Mouse (Mus musculus): ENCODE data around the gene Ly6g6e. TPM values are rescaled to one million over a fixed set of nuclear protein-coding genes. Genes with fewer than 3 reads are reported as not detected.

The Ly6g6e gene
- polyA plus RNA-seq (2015; fragmentation: Nextera tagmentation; extraction: Ambion mirVana) = 2.2 TPM in 2 replicates

DNA sequence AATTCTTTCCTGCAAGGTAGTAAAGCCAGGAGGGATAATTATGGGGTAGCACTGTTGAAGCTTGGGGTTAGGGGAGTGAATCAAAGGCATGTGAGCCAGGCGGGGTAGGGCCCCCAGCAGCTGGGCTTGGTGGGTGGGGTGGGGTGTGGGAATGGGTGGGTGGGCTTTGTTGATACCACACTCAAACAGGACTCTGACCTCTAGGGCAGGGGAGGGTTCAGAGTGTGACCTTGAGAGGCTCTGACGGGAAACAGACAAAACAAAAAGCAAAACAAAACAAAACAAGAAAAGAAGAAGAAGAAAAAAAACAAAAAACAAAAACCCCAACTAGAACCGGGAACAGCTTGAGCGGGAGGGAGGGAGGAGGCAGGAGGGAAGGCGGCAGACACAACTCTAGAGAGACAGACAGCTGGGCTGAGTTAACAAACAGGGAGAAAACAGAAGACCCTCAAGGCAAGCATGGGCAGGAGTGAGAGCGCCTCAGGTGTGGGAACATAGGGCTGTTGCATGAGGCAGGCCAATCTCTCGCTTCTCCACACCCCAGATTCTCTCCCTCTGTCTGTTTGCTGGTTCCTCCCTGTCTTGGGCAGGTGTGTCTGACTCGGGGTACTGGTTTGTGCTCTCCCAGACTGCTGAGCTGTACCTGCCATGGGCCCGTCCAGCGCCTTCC is at the start of gene Ly6g6e:
TSS of gene Ly6g6e (plus strand) at position 396 of the 670 bp plus-strand sequence.
- ATAC-seq = no peak
- TF ChIP-seq CTCF (IDR thresholded peaks at IDR 0.05; ENCODE audit: low read depth) = no peak
- H3K27me3 ChIP-seq (replicated peaks; ENCODE audit: control insufficient read depth, insufficient read depth, low read length) = no peaks in the 10 kb centered on the region
- no peaks in the 10 kb centered on the region for H3K9me3 ChIP-seq (ENCODE audit: control insufficient read depth)
- H3K4me1 ChIP-seq (replicated peaks; ENCODE audit: control insufficient read depth, insufficient read depth, low read length) = peaks cover 11% of the 10 kb centered on the region; the same call in 1 of the 2 replicates
- peak within 1 kb of the TSS; percentile 23 for H3K4me3 ChIP-seq (ENCODE audit: low read depth, low read length)
- H3K9ac ChIP-seq (ENCODE audit: low read depth, low read length) = peak within 1 kb of the TSS; percentile 44
- H3K36me3 ChIP-seq (ENCODE audit: control insufficient read depth, insufficient read depth) = no peaks in the 10 kb centered on the region
- peak within 1 kb of the TSS; percentile 61 for H3K4me2 ChIP-seq (replicated peaks; ENCODE audit: low read depth)
- WGBS = 21% methylated on average over 9 of the region's 10 CpGs
- peak within 1 kb of the TSS; percentile 22; the same call in 1 of the 2 replicates for H3K27ac ChIP-seq (ENCODE audit: low read depth, low read length)

DNA sequence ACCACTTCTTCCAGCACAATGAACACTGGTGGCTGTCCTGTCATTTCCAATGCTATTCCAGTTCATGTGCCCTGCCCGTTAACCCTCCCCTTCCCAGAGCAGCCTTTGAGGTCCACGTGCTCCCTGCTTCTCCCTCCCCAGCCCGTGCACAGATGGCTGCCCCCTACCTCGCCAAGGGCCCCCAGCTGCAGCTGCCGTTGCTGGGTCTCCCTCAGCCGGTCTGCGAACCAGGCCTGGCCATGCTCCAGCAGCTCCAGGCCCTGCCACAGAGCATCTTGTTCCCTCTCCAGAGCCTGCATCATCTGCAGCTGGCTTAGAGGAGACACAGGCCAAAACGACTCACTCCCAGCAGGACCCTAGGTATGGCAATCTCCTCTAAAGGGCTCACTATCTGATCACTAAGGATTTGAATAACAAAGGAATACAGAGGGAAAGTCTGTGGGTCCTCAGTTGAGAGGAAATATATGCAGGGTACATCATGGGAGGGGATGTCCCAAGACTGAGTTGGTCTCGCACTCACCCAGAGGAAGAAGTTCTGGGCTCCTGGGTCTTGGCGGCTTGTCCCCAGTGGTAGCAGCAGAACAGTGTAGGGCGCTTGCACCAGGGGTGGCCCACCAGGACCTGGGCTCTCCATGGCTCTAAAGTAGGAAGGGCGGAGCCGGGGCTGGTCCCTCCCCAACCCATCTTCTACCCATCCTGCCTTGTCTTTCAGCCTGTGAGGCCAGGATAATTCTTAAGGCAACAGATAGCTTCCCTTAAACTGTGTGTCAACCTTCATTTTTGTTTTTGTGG is 49.2 kb upstream of the Ly6g6e start, which contains the start of gene Sapcd1:
TSS of gene Sapcd1 (minus strand) at position 740 of the 792 bp plus-strand sequence.
- no peaks in the 10 kb centered on the region for H3K9me3 ChIP-seq (ENCODE audit: control insufficient read depth)
- H3K27ac ChIP-seq (ENCODE audit: low read depth, low read length) = no peak within 1 kb of the TSS
- H3K9ac ChIP-seq (ENCODE audit: low read depth, low read length) = no peak within 1 kb of the TSS; the same call in 1 of the 2 replicates
- WGBS = 53% methylated on average over 13 of the region's 13 CpGs
- H3K4me3 ChIP-seq (ENCODE audit: low read depth, low read length) = no peak within 1 kb of the TSS
- no peak for TF ChIP-seq CTCF (IDR thresholded peaks at IDR 0.05; ENCODE audit: low read depth)
- ATAC-seq = no peak
- H3K36me3 ChIP-seq (ENCODE audit: control insufficient read depth, insufficient read depth) = no peaks in the 10 kb centered on the region
- H3K4me1 ChIP-seq (replicated peaks; ENCODE audit: control insufficient read depth, insufficient read depth, low read length) = no peaks in the 10 kb centered on the region; the same call in 1 of the 2 replicates
- no peaks in the 10 kb centered on the region for H3K27me3 ChIP-seq (replicated peaks; ENCODE audit: control insufficient read depth, insufficient read depth, low read length)
- H3K4me2 ChIP-seq (replicated peaks; ENCODE audit: low read depth) = no peak within 1 kb of the TSS

DNA sequence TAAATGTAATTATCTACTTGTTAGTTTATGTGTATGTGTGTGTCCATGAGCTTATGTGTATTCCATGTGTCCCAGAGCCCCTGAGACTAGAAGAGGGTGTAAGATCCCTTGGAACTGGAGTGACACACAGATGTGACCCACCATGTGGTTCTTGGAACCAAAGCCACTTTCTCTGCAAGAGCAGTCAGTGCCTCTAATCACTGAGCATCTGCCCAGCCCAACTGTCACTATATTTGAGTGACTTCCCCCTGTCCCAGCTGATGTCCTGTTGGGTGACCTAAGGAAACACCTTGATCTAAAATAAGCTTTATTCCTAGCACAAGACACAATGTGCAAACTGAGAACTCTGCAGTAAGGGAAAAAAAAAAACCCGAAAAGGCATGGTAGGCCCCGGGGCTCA is 48.4 kb upstream of the Ly6g6e start:
- Histone ChIP-seq H3K27me3 (replicated peaks; ENCODE audit: control insufficient read depth, insufficient read depth, low read length) (no peaks in the 10 kb centered on the region), H3K9ac (ENCODE audit: low read depth, low read length) (no peak overlapping the region), H3K4me1 (replicated peaks; ENCODE audit: control insufficient read depth, insufficient read depth, low read length) (no peaks in the 10 kb centered on the region; the same call in 1 of the 2 replicates), H3K4me2 (replicated peaks; ENCODE audit: low read depth) (no peak overlapping the region), H3K27ac (ENCODE audit: low read depth, low read length) (no peak overlapping the region), H3K9me3 (ENCODE audit: control insufficient read depth) (no peaks in the 10 kb centered on the region), H3K36me3 (ENCODE audit: control insufficient read depth, insufficient read depth) (no peaks in the 10 kb centered on the region), H3K4me3 (ENCODE audit: low read depth, low read length) (no peak overlapping the region)
- TF ChIP-seq CTCF (IDR thresholded peaks at IDR 0.05; ENCODE audit: low read depth) = no peak
- no peak for ATAC-seq
- WGBS = 67% methylated on average over 2 of the region's 2 CpGs

DNA sequence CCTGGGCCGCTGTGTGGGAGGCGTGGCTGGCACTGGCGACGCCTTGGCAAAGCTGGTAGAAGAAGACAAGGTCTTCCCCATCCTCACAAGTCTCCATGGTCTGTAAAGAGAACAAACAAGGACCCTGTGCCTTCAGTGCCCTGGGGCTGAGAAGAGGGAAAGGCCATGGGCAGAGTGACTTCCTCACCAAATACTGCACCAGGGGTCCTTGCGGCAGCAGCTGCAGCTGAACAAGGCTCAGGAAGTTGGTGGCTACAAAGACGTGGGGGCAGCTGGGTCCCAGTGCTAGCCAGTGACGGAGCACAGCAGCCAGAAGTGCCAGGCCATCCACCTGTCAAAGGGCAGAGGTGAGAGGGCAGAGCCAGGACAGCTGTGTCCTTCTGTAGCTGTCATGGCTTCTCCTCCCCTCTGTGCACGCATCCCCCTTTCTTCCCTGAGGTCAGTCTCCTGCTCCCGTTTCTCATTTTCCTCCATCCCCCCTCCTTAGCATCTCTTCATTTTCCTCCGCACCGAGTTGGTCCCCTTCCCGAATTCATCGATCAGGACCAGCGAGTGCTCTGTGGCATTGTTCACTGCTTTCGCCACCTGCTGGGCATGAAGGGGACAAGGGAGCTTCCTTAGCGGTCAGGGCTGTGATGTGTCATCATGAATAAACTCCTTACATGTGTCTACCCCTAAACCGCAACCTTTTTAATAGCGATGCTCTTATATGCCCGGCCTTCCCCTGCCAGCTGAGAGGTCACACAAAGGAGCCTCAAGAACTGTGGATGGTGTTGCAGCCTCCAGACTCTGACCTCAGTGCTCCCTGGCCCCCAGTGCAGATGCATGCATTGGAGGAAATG is 46.8 kb upstream of the Ly6g6e start:
- H3K4me3 ChIP-seq (ENCODE audit: low read depth, low read length) = no peak overlapping the region
- H3K9ac ChIP-seq (ENCODE audit: low read depth, low read length) = 0 out of 2 replicates have a peak overlapping the region, but pooled peaks have one; percentile 7
- H3K9me3 ChIP-seq (ENCODE audit: control insufficient read depth) = no peaks in the 10 kb centered on the region
- no peaks in the 10 kb centered on the region for H3K36me3 ChIP-seq (ENCODE audit: control insufficient read depth, insufficient read depth)
- no peak for ATAC-seq
- 41% methylated on average over 19 of the region's 19 CpGs for WGBS
- no peaks in the 10 kb centered on the region for H3K27me3 ChIP-seq (replicated peaks; ENCODE audit: control insufficient read depth, insufficient read depth, low read length)
- TF ChIP-seq CTCF (IDR thresholded peaks at IDR 0.05; ENCODE audit: low read depth) = peak; percentile 74
- H3K4me1 ChIP-seq (replicated peaks; ENCODE audit: control insufficient read depth, insufficient read depth, low read length) = no peaks in the 10 kb centered on the region
- no peak overlapping the region for H3K4me2 ChIP-seq (replicated peaks; ENCODE audit: low read depth)
- no peak overlapping the region for H3K27ac ChIP-seq (ENCODE audit: low read depth, low read length)

GRCm38 (mm10) chr17:35031272-35031671 is 45.4 kb upstream of the Ly6g6e start:
- WGBS = 90% methylated on average over 11 of the region's 11 CpGs
- no peak overlapping the region for H3K27ac ChIP-seq (ENCODE audit: low read depth, low read length)
- no peak for ATAC-seq
- no peaks in the 10 kb centered on the region for H3K9me3 ChIP-seq (ENCODE audit: control insufficient read depth)
- H3K4me3 ChIP-seq (ENCODE audit: low read depth, low read length) = no peak overlapping the region
- no peaks in the 10 kb centered on the region for H3K4me1 ChIP-seq (replicated peaks; ENCODE audit: control insufficient read depth, insufficient read depth, low read length)
- TF ChIP-seq CTCF (IDR thresholded peaks at IDR 0.05; ENCODE audit: low read depth) = no peak
- H3K27me3 ChIP-seq (replicated peaks; ENCODE audit: control insufficient read depth, insufficient read depth, low read length) = no peaks in the 10 kb centered on the region
- H3K36me3 ChIP-seq (ENCODE audit: control insufficient read depth, insufficient read depth) = no peaks in the 10 kb centered on the region
- no peak overlapping the region for H3K9ac ChIP-seq (ENCODE audit: low read depth, low read length)
- H3K4me2 ChIP-seq (replicated peaks; ENCODE audit: low read depth) = no peak overlapping the region
